Mouse (Mus musculus): Measurements from ENCODE around the gene Fbxl13. TPM values are rescaled to one million over a fixed set of nuclear protein-coding genes. Genes with fewer than 3 reads are reported as not detected.

The Fbxl13 gene
- total RNA-seq, 2 experiments from 2014 or later, result 0.12 TPM; not detected in 1

DNA sequence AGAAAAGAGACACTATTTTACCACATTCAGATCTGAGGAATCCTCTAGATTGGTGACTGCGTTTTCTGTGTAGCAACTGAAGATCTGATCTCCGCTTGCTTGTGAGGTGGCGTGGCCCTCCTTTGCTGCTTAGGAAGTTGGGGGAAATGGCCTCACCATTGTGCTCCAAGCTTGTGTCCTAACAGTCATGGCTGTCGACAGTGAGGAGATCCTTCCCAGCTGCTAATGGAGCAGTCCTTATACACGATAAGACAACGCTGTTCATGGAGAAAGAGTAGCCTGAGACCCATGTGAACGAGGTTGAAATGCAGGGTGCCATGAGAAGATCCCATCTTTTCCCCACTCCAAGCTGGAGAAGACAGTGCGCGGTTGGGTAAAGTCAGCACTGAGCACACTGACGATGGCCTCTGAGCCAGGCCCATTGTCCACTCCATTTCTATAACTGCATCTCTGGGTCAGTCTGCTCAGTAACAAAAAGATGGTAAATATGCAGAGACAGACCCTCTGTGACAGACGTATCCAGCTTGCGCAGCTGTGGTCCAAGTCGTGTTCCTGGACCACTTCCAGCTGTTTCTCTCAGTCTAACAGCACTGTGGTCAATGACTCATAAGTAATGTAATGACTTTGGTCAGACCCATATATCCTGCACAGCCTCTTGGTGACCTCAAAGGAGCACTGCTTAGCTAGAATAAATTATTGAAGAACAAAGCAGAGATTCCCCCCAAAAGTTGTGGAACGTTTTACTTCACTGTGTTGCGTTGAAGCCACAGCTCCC is 117.2 kb downstream of the Fbxl13 start:
- peak; percentile 83 for ATAC-seq (replicated peaks; ENCODE audit: poor library complexity)

- 0 out of 2 replicates have a peak, but pooled peaks have one; percentile 21 for ATAC-seq (replicated peaks; ENCODE audit: poor library complexity)
Observed at GRCm38 (mm10) chr5:21527488-21527911, 117.9 kb downstream of the Fbxl13 start.

DNA sequence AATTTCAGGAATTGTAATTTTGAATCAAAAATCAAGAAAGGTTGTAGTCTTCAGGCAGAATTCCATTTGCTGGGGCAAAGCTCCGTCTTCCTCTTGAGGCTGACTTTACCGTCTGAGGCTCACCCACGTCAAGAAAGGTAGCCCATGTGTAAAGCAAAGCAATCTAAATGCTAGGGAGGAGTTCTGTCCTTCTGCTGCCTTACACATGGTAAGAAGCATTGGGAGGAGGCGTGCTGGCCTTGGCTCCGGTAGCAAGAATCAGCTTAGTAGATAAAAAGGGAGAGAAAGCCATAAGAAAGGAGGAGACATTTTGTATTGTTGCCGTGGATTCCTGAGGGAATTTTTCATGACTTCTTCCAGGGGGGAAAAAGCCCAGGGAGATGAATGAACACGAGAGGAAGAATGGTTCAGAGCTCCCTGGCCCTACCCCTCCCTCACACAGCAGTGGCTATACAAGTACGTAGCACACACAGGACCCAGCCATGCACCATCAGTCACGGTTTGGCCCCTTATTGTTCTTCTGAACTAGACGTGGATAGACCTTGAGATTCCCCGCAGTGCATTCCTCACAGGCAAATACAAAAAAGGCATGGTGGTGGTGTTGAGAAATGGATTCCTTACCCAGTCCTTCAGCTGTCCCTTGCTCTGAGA is 118.5 kb downstream of the Fbxl13 start:
- no peak for ATAC-seq (replicated peaks; ENCODE audit: poor library complexity)

DNA sequence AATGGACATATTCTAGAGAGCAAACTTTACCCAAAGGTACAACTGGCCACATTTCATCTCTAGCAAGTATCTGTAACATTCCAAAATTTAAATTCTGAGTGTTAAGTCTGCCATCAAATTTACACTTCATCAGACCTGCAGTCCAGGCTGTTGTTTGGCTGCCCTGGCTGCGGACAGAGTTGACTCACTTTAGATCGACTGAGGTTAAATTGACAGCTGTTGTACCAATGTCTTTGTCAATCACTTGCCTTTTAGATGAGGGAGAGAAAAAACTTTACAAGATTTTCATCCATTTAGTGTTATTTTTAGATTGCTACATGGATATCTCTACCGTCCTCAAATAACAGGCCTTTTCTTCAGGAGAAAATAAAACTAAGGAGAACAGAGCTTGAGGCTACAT is 126.3 kb downstream of the Fbxl13 start:
- ATAC-seq (replicated peaks; ENCODE audit: poor library complexity), result no peak

GRCm38 (mm10) chr5:21518207-21518606 is 127.2 kb downstream of the Fbxl13 start:
- ATAC-seq (replicated peaks; ENCODE audit: poor library complexity), result no peak

GRCm38 (mm10) chr5:21517562-21517961 is 127.9 kb downstream of the Fbxl13 start:
- peak; percentile 89 for ATAC-seq (replicated peaks; ENCODE audit: poor library complexity)

DNA sequence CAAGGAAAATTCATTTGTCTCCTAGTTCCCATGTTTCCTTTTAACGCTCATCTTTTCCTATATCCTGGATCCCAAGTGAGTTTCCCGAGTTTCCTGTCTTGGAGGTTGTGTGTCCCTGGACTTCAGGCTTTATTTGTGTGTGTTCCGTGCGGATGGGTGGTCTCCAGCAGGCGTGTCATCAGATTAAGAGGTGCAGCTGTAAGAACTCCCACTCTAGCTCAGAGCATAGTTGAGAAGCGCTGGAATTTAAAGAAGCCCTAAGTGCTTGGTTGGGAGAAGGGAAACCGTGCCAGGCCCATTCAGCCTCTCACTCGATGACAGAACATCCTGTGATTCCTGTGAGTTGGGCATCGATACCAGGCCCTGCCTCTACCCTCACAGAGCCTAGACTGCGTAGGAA is 132.1 kb downstream of the Fbxl13 start:
- ATAC-seq (replicated peaks; ENCODE audit: poor library complexity), result no peak

DNA sequence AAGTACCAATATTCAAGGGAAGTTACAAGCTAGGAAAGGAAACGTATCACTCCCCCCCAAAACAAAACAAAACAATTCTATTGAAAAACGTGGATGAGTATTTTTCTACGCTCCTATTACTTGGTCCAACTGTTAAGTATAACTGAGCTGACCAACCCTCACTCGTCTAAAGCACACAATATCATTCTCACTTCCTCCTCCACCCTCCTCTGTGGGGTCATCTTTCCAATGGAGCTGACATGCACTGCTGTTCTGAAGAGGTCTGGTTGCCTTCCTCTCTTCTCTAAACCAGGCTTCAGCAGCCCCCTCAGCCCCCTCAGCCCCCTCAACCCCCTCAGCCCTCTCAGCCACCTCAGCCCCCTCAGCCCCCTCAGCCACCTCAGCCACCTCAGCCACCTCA is 135.6 kb downstream of the Fbxl13 start:
- peak; percentile 58 for ATAC-seq (replicated peaks; ENCODE audit: poor library complexity)

DNA sequence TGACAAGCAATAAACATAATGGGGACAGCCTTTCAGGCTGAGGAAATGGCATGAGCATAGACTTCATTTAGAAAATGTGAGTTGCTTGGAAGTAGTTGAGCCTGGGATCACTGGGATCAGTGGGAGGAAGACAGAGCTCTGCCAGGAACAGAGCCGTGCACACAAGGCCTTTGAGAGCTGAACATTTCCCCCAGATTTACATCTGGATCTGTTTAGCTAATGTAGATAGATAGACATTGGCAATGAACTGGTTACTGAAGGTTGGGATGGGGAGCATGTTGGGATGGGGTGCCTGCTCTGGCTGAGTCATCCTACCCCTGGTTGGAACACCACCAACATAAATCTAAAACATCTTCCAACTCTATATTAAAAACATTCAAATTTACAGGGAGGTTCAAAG is 138.5 kb downstream of the Fbxl13 start:
- ATAC-seq (replicated peaks; ENCODE audit: poor library complexity), result no peak

- ATAC-seq (replicated peaks; ENCODE audit: poor library complexity), result peak; percentile 54; the same call in 1 of the 2 replicates
Observed at GRCm38 (mm10) chr5:21505159-21505558, 140.3 kb downstream of the Fbxl13 start.

- no peak for ATAC-seq (replicated peaks; ENCODE audit: poor library complexity)
Observed at GRCm38 (mm10) chr5:21502936-21503610, 142.4 kb downstream of the Fbxl13 start.

- no peak for ATAC-seq (replicated peaks; ENCODE audit: poor library complexity)
Observed at GRCm38 (mm10) chr5:21500941-21501340, 144.5 kb downstream of the Fbxl13 start.

DNA sequence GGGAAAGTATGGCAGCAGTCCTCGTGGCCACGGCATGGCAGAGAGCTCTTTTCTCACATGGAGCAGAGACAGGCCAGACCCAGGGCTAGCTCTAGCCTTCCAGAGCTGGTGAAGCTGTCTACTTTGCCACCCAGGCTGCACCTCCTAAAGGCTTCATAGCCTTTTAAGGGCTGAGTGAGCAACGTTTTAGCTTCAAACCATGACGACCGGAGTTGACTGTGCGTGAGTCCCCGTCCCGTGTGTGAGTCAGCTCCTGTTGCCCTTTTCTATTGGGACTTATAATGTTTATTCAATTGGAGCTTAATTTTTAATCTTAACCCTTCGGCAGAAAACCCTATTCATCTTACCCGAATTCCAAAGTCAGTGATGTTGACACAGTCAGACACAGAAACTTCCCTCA is 145.3 kb downstream of the Fbxl13 start:
- no peak for ATAC-seq (replicated peaks; ENCODE audit: poor library complexity)

DNA sequence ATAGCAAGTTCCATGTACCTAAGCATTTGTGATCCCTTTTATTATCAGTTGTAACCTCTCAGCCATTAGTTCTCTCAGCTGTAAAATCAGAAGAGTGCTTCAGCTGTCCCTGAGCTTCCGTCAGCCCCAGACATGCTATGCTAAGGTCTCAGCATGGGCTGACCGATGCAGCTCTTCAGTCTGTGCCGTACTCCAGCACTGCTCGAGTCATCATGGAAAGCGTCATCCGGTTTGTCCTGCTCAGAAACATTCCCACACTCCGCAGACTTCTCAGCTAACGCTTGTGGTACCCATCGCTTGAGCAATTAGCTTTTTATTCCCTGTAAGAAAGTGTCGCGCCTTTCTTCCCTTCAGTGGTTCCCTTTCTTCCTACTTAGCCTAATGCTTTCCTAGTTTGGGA is 146.5 kb downstream of the Fbxl13 start:
- ATAC-seq (replicated peaks; ENCODE audit: poor library complexity), result no peak

- ATAC-seq (replicated peaks; ENCODE audit: poor library complexity), result no peak
Observed at GRCm38 (mm10) chr5:21498490-21498889, 146.9 kb downstream of the Fbxl13 start.

DNA sequence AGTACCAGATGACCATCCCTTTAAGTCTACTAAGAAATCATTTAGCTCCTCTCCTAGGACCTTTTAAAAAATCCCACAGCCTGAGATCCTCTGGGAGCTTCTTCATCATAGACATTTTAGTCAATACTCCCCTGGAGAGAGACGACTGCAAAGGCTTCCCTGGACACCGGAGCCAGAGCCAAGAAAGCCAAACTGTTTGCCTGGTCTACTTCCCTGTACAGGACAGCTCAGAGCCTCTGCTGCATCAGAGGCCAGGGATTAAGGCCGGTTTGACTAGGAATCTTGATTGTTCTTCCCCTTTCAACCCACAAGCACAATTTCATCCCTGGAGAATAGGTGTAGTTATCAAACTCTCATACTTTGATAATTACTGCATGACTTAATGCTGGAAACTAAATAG is 148.6 kb downstream of the Fbxl13 start:
- ATAC-seq (replicated peaks; ENCODE audit: poor library complexity), result no peak

DNA sequence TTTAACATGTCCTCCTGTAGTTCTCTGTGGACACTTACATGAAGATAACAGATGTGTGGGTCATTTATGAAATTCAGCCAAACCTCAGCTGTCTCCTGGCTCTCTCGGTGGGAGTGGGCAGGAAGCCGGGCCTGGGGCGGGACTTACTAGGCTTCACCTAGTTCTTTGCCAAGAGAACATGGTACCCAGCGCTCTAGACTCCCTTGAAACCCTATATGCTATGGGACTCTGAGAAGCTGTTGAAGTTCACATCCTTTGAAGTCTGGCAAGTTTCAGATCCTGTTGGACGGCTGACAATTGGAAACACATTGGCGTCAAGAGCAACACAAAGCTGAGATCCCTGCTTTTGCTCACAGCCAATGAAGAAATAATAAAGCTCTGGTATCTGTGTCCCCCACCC is 149.1 kb downstream of the Fbxl13 start:
- ATAC-seq (replicated peaks; ENCODE audit: poor library complexity), result no peak

- ATAC-seq (replicated peaks; ENCODE audit: poor library complexity), result no peak
Observed at GRCm38 (mm10) chr5:21494781-21495180, 150.7 kb downstream of the Fbxl13 start.

DNA sequence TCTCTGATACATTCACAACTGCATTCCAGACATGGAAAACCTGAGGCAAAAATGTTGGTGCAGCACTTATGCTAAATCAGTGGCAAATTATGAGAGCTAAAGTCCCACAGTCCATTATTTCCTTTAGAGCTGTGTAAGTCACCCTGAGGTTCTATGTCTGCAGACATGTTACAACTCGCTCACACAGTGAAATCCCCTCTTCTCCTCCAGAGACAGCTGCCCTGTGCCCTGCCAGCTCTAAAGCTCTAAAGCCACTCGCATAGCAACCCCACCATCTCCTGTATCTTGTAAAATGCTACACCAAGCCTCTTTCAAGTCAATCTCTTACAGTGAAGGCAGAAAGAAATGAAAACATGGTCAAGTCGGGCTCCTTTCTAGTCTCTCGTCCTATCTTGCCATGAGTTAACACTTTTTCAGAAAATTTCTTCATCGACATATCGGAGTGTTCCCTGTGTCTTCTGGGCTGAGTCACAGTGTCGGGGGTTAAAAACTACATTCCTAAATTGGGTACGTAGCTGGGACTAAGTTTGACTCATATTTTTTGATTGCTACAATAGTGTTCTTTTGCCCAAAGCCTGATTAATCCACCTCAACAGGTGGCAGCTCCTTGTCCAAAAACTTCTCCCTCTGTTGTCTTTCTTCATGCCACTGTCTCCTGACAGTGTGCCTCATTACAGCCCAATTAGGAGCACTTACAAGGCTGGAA is 152.0 kb downstream of the Fbxl13 start:
- no peak for ATAC-seq (replicated peaks; ENCODE audit: poor library complexity)

DNA sequence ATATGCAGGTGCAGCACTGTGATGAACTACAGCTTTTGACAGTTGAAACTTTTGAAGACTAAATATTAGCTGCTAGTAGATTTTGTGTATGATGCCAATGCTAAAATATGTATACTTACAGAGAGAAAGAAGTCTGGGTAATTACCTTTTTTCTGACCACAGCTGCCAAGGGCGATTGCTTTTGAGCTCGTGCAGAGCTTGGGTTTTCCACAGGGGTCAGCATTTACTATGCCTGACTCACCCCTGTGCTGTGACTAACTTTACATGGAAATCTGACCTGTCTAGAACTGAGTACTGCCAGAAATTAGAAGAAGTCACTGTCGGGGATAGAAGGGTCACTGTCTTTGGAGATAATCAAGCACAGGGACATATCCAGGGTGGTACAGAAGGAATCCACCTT is 153.2 kb downstream of the Fbxl13 start:
- ATAC-seq (replicated peaks; ENCODE audit: poor library complexity), result no peak

- no peak for ATAC-seq (replicated peaks; ENCODE audit: poor library complexity)
Observed at GRCm38 (mm10) chr5:21491469-21491868, 154.0 kb downstream of the Fbxl13 start.

All from megakaryocyte progenitor cell, adult 5-6 weeks (primary cell).